Comparison of ENCODE assay signal across 24 mouse cellular contexts in genomic region chr5:134852873-134853272, GRCm38 (mm10). TPM values are rescaled to one million over a fixed set of nuclear protein-coding genes. Genes with fewer than 3 reads are reported as not detected.
"Had no signal": no experiment of that assay in that cellular context is flagged by ENCODE, and none has a peak within 500 bp of the region (broad histone marks: within the 10 kb centered on the region; RNA-seq: fewer than 3 reads in every experiment).

No protein-coding gene starts in this region.

- H3K4me3 ChIP-seq: neural tube, embryonic 13.5 days; neural tube, embryonic 15.5 days; stomach, embryonic 15.5 days had no signal

- H3K27ac ChIP-seq: neural tube, embryonic 13.5 days; neural tube, embryonic 15.5 days; stomach, embryonic 15.5 days; stomach, postnatal 0 days had no signal

- DNase-seq: retina, postnatal 1 day; right cerebral cortex, adult 18-20 months; right cerebral cortex, postnatal 14 days; right cerebral cortex, postnatal 25 days; right cerebral cortex, postnatal 4 days; spleen, adult 18-20 months; thymus, adult 18-20 months; thymus, adult 2 months; thymus, postnatal 14 days; thymus, postnatal 25 days; thymus, postnatal 36 days; thymus, postnatal 4 days had no signal

- H3K9ac ChIP-seq: neural tube, embryonic 13.5 days; neural tube, embryonic 15.5 days; stomach, embryonic 15.5 days had no signal

- H3K36me3 ChIP-seq: neural tube, embryonic 13.5 days; neural tube, embryonic 15.5 days; stomach, embryonic 15.5 days had no signal

- H3K4me1 ChIP-seq: neural tube, embryonic 13.5 days; neural tube, embryonic 15.5 days; stomach, embryonic 15.5 days had no signal

- H3K27me3 ChIP-seq: neural tube, embryonic 13.5 days; neural tube, embryonic 15.5 days; stomach, embryonic 15.5 days had no signal

- H3K4me2 ChIP-seq: neural tube, embryonic 13.5 days; neural tube, embryonic 15.5 days; stomach, embryonic 15.5 days had no signal

- H3K9me3 ChIP-seq: neural tube, embryonic 13.5 days; neural tube, embryonic 15.5 days; stomach, embryonic 15.5 days had no signal

RNA-seq across cellular contexts. Expression of gene Tmem270, which starts 53.7 kb away (rescaled TPM):
- total RNA-seq: neutrophil, adult 5-6 weeks had no signal
- polyA plus RNA-seq: neural tube, embryonic 13.5 days; neural tube, embryonic 14.5 days; neural tube, embryonic 15.5 days; small intestine, adult 2 months; spleen, adult 2 months; stomach, embryonic 14.5 days; stomach, embryonic 15.5 days; stomach, embryonic 16.5 days; stomach, postnatal 0 days; thymus, adult 2 months; thymus, postnatal 0 days; urinary bladder, adult 2 months had no signal
